Mouse (Mus musculus) embryonic fibroblast, embryonic 13.5 days (primary cell): ENCODE data around the gene Prkcq.

ENCODE experiments used
- CTCF ChIP-seq: IDR thresholded peaks from 2 replicates; pipeline ENCODE4 v1.5.1; 2011; ENCODE audit warnings: mild to moderate bottlenecking, control low read depth, low read length, moderate library complexity, borderline replicate concordance; ENCODE audit not compliant: insufficient read depth
- POLR2A ChIP-seq: IDR thresholded peaks from 2 replicates; pipeline ENCODE4 v1.6.1; 2011; ENCODE audit warnings: low read depth, mild to moderate bottlenecking, control low read depth, low read length, moderate library complexity

DNA sequence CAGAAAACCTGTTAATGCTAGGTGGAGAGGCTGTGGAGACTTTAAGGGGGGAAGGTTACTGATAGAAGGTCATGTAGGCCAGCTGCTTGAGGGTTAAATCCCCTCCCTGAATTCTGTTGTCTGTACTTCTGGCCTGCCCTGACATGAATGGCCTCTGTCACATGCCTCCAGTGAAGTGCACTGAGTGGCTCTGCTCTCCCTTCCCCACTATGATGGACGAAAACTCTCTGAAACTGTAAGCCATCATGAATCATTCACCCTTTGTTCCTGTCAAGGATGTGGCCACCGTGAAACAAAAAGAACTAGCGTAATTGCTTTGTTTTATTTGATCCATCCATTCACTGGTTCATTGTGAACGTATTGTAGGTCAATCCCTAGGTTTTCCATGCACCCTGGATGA, 44.5 kb downstream of the Prkcq start:
- TF ChIP-seq CTCF, result no peak
- TF ChIP-seq POLR2A, result no peak
